Mouse (Mus musculus): ENCODE measurements at regions not wholly inside any gene's neighbourhood (a gene's known extent, or its start where the extent isn't known, plus 50 kb on each side); places are given as distances from the start of the nearest gene placed in this dataset.

DNA sequence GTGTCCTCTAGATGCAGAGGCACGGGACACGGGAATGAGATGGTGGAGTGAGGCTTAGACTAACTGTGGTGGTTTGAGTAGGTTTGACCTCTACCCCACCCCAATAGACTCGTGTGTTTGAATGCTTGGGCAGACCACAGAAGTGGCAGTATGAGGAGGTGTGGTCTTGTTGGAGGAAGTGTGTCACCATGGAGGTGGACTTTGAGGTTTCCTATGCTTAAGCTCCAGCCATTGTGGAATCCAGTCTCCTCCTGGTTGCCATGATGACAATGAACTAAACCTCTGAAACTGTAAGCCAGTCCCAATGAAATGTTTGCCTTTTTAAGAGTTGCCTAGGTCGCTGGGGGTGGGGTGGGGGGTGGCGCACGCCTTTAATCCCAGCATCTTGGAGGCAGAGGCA is 53.3 kb upstream of the Mark1 start:
- no peaks in the 10 kb centered on the region for H3K4me1 ChIP-seq
- no peaks in the 10 kb centered on the region for H3K27me3 ChIP-seq (replicated peaks)
- H3K36me3 ChIP-seq = no peaks in the 10 kb centered on the region
- H3K4me3 ChIP-seq (replicated peaks) = no peak overlapping the region
- H3K9ac ChIP-seq = no peak overlapping the region
- 76% methylated on average over 6 of the region's 6 CpGs for WGBS
- no peak overlapping the region for H3K27ac ChIP-seq
- H3K9me3 ChIP-seq = no peaks in the 10 kb centered on the region
- ATAC-seq (ENCODE audit: insufficient read depth, low FRiP score, low read depth) = no peak
- H3K4me2 ChIP-seq = no peak overlapping the region

DNA sequence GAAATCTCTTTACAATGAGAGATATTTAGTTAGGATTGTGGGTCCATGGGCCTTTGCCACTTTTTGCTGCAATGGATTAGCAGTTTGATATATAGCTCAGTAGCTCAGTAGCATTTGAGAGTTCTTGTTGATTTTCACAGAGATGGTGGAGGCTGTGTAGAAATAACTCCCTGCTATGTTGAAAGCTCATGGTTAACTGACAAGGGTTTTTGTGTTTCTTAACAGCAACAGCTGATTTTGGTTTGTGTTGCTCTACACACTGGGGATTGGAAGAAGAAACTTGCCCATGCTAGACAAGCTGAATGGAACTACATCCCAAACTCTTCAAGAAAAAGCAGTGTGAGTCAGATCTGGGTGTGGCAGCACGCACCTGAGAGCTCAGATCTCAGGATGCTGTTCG is 50.6 kb upstream of the Mark1 start:
- no peak overlapping the region for H3K4me3 ChIP-seq (replicated peaks)
- H3K27me3 ChIP-seq (replicated peaks) = no peaks in the 10 kb centered on the region
- H3K4me2 ChIP-seq = no peak overlapping the region
- H3K36me3 ChIP-seq = no peaks in the 10 kb centered on the region
- H3K27ac ChIP-seq = no peak overlapping the region
- no peak overlapping the region for H3K9ac ChIP-seq
- H3K4me1 ChIP-seq = no peaks in the 10 kb centered on the region
- no peak for ATAC-seq (ENCODE audit: insufficient read depth, low FRiP score, low read depth)
- 78% methylated on average over 2 of the region's 2 CpGs for WGBS
- H3K9me3 ChIP-seq = no peaks in the 10 kb centered on the region
